Mouse (Mus musculus) hindbrain, embryonic 14.5 days (tissue): ENCODE results near the gene E130308A19Rik. TPM values are rescaled to one million over a fixed set of nuclear protein-coding genes. Genes with fewer than 3 reads are reported as not detected.

Experiments
- ATAC-seq: fragments of 200-750 bp; cut with Nextera tagmentation; 2 replicates; pipeline ENCODE4 v1.8.0; 2017; ENCODE audit warnings: moderate number of reproducible peaks, mild to moderate bottlenecking, moderate TSS enrichment, moderate library complexity; ENCODE audit not compliant: low FRiP score
- DNase-seq: peaks from one replicate; pipeline ENCODE4 v3.0.0-alpha.2; 2015; ENCODE audit warnings: low spot score
- H3K27ac ChIP-seq: fragments of 300-500 bp; sonication (generic); 2 replicates; pipeline ENCODE4 v1.5.1; 2014; ENCODE audit warnings: mild to moderate bottlenecking, moderate library complexity
- H3K27me3 ChIP-seq: fragments of 300-500 bp; sonication (generic); 2 replicates; pipeline ENCODE4 v1.6.1; 2014; ENCODE audit warnings: mild to moderate bottlenecking, low read length, mixed read lengths; ENCODE audit not compliant: control insufficient read depth, insufficient read depth
- H3K36me3 ChIP-seq: fragments of 300-500 bp; sonication (generic); replicated peaks from 2 replicates; pipeline ENCODE4 v1.6.1; 2014; ENCODE audit not compliant: control insufficient read depth, insufficient read depth
- H3K4me1 ChIP-seq: fragments of 300-500 bp; sonication (generic); replicated peaks from 2 replicates; pipeline ENCODE4 v1.6.1; 2014; ENCODE audit warnings: antibody characterized with exemption, low read length, mixed read lengths; ENCODE audit not compliant: control insufficient read depth, insufficient read depth
- H3K4me2 ChIP-seq: fragments of 300-500 bp; sonication (generic); replicated peaks from 2 replicates; pipeline ENCODE4 v1.6.1; 2014; ENCODE audit warnings: mild to moderate bottlenecking, moderate library complexity
- H3K4me3 ChIP-seq: fragments of 300-500 bp; sonication (generic); replicated peaks from 2 replicates; pipeline ENCODE4 v1.5.1; 2014; ENCODE audit warnings: mild to moderate bottlenecking, low read length
- H3K9ac ChIP-seq: fragments of 300-500 bp; sonication (generic); 2 replicates; pipeline ENCODE4 v1.6.1; 2014
- H3K9me3 ChIP-seq: fragments of 300-500 bp; sonication (generic); 2 replicates; pipeline ENCODE4 v1.6.1; 2016; ENCODE audit warnings: low read length; ENCODE audit not compliant: control insufficient read depth
- WGBS: fragments of 180-500 bp; shearing (Covaris S2); extraction: QIAGEN DNeasy Blood & Tissue Kit; methylation state at CpG from one replicate; pipeline ENCODE4 v1.1.7; 2014; 5-methylcytosine and 5-hydroxymethylcytosine counted together
- polyA plus RNA-seq: library from polyadenylated mRNA; unstranded; fragments of >200 nt; fragmentation: Nextera tagmentation; extraction: Ambion mirVana; gene quantifications from 2 replicates; pipeline ENCODE4 v1.2.1, GENCODE M21; 2014

Gene E130308A19Rik
- polyA plus RNA-seq, 1 experiment from 2014 or later = 59.9 TPM

- under 1% methylated on average over 57 of the region's 58 CpGs for WGBS
These were observed 180.2 kb downstream of the E130308A19Rik start for GRCm38 (mm10) chr4:59805968-59806878.

GRCm38 (mm10) chr4:59806879-59807195, 180.8 kb downstream of the E130308A19Rik start:
- Histone ChIP-seq H3K36me3 (no peaks in the 10 kb centered on the region), H3K4me2 (peak overlapping the region; percentile 76), H3K9me3 (no peaks in the 10 kb centered on the region), H3K4me3 (peak overlapping the region; percentile 66), H3K27me3 (no peaks in the 10 kb centered on the region), H3K9ac (peak overlapping the region; percentile 75), H3K4me1 (peaks cover 14% of the 10 kb centered on the region), H3K27ac (peak overlapping the region; percentile 71; the same call in 1 of the 2 replicates)
- WGBS = 1% methylated on average over 9 of the region's 9 CpGs
- ATAC-seq (no peak), DNase-seq (no peak)

More at GRCm38 (mm10) chr4:59805968-59806878, 180.2 kb downstream of the E130308A19Rik start:
- Histone ChIP-seq H3K9ac (peak overlapping the region; percentile 75), H3K9me3 (no peaks in the 10 kb centered on the region), H3K27me3 (no peaks in the 10 kb centered on the region), H3K4me1 (peaks cover 14% of the 10 kb centered on the region), H3K4me2 (peak overlapping the region; percentile 76), H3K36me3 (no peaks in the 10 kb centered on the region), H3K4me3 (peak overlapping the region; percentile 66), H3K27ac (peak overlapping the region; percentile 71)
- DNase-seq = no peak
- peak; percentile 66 for ATAC-seq

GRCm38 (mm10) chr4:59807521-59807920, 181.5 kb downstream of the E130308A19Rik start:
- no peaks in the 10 kb centered on the region for H3K27me3 ChIP-seq
- peak overlapping the region; percentile 75; the same call in 1 of the 2 replicates for H3K9ac ChIP-seq
- peaks cover 14% of the 10 kb centered on the region for H3K4me1 ChIP-seq
- ATAC-seq (no peak), DNase-seq (no peak)
- no peaks in the 10 kb centered on the region for H3K9me3 ChIP-seq
- 59% methylated on average over 2 of the region's 2 CpGs for whole genome bisulfite sequencing
- H3K4me3 ChIP-seq = peak overlapping the region; percentile 66
- H3K4me2 ChIP-seq = peak overlapping the region; percentile 76
- H3K27ac ChIP-seq = no peak overlapping the region
- H3K36me3 ChIP-seq = no peaks in the 10 kb centered on the region

- Histone ChIP-seq H3K9ac (no peak overlapping the region), H3K4me2 (no peak overlapping the region), H3K27me3 (no peaks in the 10 kb centered on the region), H3K4me3 (no peak overlapping the region), H3K9me3 (no peaks in the 10 kb centered on the region), H3K4me1 (peaks cover 14% of the 10 kb centered on the region), H3K36me3 (no peaks in the 10 kb centered on the region), H3K27ac (no peak overlapping the region)
- 71% methylated on average over 5 of the region's 5 CpGs for WGBS
- ATAC-seq (no peak), DNase-seq (no peak)
These were observed 182.4 kb downstream of the E130308A19Rik start for GRCm38 (mm10) chr4:59808396-59808795.

Other genes starting within 250 kb of the E130308A19Rik start
- 1.2 and 1.4 TPM in 2 replicates for gene Susd1, start 187.6 kb upstream of the E130308A19Rik start, polyA plus RNA-seq
- gene Ptbp3, start 76.8 kb upstream of the E130308A19Rik start, polyA plus RNA-seq = 24.9 and 25.6 TPM in 2 replicates
- gene Hsdl2, start 44.6 kb upstream of the E130308A19Rik start, polyA plus RNA-seq = 38.1 and 41.7 TPM in 2 replicates
- gene Inip, start 175.4 kb downstream of the E130308A19Rik start, polyA plus RNA-seq = 52.2 and 52.7 TPM in 2 replicates
- gene Snx30, start 179.6 kb downstream of the E130308A19Rik start, polyA plus RNA-seq = 21.9 and 29.2 TPM in 2 replicates